Mouse (Mus musculus): ENCODE data around the gene Nudt4.

GRCm38 (mm10) chr10:95535399-95536221 is 28.3 kb downstream of the Nudt4 start:
- TF ChIP-seq CTCF (IDR thresholded peaks at IDR 0.05; ENCODE audit: insufficient read depth, low read depth, low read length) (no peak), POLR2A (IDR thresholded peaks at IDR 0.05; ENCODE audit: insufficient read depth, low read depth, low read length) (no peak)

Measured in olfactory bulb, adult 2 months (tissue).